Mouse (Mus musculus): ENCODE results near the gene Neurl4.
"Not testable (repeated sequence)": the region's sequence is repeated elsewhere in the genome, so short reads cannot be mapped to it uniquely, and the experiment has no call there.

The Neurl4 gene

DNA sequence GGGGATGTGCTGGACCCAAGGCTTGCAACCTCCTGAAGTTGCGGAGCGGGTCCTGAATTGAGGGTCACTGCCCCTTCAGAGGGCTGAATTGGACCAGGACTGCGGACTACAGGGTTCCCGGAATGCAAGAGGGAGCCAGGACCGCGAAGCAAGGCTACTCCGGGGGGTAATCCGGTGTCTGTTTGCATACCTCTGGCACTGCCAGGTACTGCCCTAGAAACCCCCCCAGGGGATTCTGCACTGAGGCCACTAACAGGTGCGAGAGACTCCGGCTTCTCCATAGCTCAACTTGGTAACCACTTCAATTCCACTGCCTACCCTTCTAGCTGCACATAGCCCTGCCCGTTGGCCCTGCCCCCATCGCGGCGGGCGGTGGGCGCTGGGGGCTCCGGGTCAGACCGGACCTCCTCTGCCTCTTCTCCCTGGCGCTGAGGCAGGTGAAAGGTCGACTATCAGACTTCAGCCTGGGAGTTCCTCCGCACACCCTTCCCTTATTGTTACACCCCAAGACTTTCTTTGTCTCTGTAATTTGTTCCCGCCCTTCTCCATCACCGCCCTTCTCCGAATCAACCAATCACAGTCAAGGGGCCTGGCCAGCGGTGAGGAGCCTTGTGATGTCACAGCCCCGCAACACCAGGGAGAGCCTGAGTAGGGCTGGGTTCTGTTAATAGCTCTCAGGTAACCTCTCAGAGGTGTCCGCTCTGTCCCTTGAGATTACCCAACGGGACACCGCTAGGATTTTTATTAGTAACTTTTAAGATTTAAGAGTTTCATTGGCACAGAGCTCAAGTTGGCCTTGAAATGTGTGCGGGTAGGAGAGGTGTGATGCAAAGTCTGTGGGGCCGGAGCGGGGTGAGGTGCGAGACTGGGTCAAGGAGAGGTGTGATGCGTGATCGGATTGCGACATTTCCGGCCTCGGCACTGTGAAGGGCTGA lies at the start of gene Neurl4, which contains the start of gene 2810408A11Rik:
TSS of gene Neurl4 (plus strand) at position 602 of the 935 bp plus-strand sequence.
TSS of gene 2810408A11Rik (minus strand) at position 517 of the 935 bp plus-strand sequence.
- peak; percentile 91 for DNase-seq (ENCODE audit: low spot score)

DNA sequence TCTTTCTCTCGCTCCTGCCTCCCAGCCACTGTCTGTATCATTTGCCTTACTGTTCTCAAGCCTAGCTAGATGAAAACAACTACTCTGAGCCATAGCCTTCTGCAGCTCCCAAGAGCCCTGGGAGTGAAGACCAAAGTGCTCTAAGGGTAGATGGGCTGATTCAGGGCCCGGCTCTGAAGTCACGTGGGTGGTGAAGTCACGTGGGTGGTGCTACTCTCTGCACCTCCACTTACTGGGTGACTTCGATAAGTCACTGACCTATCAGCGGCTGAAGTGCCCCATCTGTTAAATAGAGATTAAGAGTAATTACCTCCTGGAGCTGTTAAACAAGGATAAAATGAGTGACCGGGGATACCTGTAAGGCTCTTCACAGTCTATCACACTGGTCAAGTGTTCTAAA lies 46.9 kb upstream of the Neurl4 start:
- DNase-seq (ENCODE audit: low spot score): no peak

DNA sequence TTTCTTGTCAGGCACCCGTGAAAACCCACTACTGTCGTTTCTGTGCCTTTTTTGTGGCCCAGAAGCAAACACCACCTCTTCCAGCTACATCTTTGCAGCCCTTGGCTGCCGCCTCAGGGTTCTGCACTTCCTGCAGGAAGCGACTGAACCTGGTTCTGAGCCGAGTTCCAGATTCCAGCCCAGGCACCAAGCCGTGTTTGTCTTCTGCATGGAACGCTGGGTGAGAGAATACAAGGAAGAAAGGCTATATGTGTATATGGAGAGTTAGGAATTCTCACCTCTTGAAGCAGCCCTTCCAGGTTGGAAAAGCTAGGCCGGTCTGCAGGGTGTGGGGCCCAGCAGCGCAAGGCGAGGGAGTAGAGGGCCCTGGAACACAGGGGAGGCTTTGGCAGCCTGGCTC lies 46.2 kb upstream of the Neurl4 start:
- no peak for DNase-seq (ENCODE audit: low spot score)

DNA sequence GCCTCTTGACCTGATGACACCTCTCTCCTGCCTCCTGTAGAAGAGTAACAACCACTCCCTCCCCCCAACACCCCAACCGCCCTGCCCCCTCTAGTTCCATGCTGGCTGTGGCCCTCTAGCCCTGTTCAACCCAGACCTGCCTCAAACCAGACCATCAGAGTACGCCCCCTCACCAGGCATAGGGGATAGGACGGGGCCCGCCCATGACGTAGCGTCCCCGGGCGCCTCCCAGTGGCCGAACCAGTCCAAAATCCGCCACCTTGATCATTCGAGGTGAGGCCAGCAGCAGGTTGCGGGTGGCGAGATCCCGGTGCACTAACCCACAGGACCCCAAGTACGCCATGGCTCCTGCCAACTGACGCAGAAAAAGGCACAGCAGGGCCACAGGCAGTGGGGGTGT lies 45.5 kb upstream of the Neurl4 start:
- DNase-seq (ENCODE audit: low spot score): no peak

DNA sequence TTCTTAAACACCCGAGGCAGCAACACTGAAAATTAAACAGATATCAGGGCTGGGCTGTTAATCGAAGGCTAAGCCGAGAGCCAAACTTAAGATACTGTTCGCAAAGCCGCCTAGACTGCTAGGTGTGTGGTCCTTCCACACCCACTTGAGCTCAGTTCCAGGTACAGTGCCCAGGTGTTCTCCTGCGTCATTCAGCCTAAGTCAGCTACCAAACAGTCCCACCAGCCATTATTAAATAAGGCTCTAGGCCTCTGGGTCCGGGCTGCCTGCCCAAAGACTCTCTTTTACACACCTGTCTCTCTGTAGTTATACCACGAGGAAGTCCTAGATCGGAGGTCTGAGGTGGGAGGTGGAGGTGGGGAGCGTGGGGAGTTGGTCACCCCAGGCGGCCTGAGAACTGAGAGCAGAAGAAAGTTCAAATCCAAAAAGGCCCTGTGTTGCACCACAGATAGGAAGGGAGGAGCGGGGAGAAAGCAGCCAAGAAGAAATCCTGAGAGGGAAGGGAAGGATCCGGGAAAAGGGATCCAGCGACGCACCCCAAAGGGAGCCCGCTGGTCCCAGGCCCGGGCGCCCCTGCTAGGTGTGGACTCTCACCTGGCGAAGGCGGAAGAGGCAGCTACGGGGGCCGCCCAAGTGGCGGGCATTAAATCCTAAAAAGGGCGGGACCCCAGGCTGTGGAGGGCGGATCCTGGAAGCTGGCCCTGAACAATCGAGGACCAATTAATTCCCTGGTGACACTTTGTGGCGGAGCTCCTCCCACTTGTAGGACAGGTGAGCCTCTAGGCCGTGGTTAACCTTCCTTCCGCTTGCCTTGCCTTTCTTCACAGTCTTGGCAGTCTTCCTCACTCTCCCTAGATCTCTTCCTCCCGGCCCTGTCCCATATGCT lies 42.5 kb upstream of the Neurl4 start, which contains the start of gene Tnk1:
TSS of gene Tnk1 (minus strand) at position 618 of the 886 bp plus-strand sequence.
- no peak for DNase-seq (ENCODE audit: low spot score)

DNA sequence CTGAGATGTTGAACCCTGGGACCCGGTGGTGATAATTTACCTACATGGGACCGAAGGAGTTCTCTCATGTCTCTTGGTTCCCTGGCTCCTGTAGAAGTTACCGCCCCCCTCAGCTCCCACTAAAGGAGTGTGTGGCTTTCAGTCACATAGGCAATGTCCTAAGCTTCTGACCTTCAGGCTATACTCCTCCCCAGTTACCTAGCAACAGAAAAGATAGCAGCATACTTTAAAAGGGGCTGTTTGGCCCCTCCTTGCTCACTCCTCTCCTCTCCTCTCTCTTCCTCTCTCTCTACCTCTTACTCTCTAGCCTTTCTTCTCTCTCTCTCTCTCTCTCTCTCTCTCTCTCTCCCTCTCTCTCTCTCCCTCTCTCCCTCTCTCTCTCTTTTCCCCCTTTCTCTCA lies 37.1 kb upstream of the Neurl4 start:
- not testable (repeated sequence) for DNase-seq (ENCODE audit: low spot score)

DNA sequence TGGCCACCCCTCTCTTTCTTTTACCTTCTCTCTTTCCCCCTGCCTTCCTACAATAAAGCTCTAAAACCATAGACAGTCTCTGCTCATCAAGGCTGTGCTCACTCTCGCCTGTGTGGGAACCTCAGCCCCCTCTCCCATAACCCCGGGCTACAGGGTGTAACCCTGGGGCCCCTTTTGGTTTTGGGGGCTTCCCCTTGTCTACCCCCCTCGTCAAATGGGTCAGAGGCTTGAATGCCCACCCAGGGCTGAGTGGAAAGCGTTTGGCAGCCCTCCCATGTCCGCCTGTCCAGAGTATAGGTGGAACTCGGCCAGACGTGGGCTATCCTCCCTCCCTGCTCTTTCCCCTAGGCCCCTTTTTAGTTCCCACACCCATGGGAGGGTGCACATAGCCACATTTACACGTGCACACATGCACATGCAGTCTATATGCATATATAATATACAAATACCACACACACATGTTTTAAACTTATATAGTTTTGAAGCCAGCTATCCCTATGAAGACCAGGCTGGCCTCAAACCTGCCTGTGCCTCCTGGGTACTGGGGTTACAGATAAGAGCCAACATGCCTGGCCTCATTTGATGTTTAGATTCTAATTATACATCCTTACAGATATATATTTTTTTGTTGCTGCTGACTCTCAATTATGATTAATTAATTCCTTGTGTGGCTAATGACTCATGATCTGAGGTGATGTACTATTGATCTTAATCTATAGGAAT lies 36.6 kb upstream of the Neurl4 start:
- DNase-seq (ENCODE audit: low spot score): no peak

DNA sequence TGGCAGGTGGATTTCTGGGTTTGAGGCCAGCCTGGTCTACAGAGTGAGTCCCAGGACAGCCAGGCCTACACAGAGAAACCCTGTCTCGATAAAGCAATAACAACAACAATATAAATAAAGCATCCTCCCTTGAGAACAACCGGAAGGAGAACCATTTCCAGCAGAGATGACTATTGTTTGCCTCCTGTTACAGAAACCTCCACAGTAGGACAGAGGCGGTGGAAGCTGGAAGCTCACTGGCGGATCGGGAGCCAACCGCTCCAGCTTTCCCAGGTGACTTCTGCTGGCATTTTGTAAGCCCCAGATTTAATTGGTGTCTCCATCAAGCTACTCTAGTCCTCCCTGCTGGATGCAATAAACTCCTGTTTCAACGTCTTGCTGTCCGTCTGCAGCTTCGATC lies 35.3 kb upstream of the Neurl4 start:
- no peak for DNase-seq (ENCODE audit: low spot score)

DNA sequence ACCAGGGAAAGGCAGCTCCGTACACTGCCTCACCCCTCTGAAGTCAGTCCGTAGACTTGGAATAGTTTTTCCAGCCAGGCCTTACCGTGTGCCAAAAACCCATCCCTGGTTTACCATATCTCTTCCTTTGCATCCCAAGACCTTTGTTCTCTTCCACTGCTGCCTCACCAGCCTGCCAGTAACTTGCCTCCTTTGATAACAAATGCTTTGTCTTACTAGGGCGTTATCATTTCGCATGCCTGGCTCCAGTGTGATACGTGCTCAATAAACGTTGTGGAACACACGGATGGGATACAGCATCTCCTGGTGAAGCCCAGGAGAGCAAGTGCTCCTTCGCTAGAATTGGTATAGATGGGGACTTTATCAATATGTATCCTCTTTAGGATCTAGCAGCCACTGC lies 33.5 kb upstream of the Neurl4 start:
- no peak for DNase-seq (ENCODE audit: low spot score)

DNA sequence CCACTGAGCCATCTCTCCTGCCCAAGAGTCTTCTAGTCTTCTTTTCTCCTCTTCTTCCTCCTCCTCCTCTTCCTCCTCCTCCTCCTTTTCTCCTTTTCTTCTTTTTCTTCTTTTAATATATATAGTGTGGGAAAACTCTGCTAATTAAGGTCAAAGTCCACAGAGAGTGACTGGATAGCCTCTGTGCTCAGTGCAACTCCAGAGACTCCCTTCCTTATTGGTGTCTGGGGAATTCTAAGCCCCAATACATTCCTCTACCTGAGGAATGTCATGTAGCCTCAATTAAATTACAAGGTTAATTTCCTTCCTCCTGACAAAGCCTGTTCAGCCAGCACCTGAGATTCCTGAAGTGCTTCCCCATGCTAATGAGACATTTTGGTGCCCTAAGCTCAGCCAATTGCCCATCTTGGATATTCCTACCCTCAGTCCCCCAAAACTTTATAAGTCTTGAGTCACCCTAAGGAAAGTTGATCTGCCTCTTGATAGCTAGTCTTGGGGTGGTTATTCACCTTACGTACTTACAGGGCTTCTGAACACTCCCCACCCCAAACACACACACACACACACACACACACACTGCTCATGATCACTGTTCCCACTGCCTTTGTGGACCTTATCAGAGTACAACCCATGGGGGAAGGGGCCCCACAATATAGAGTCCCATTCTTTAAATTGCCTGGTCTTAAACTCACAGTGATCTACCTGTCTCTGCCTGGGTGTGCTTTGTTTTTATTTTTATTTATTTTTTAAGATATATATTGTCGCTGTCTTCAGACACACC lies 30.4 kb upstream of the Neurl4 start:
- DNase-seq (ENCODE audit: low spot score): no peak

DNA sequence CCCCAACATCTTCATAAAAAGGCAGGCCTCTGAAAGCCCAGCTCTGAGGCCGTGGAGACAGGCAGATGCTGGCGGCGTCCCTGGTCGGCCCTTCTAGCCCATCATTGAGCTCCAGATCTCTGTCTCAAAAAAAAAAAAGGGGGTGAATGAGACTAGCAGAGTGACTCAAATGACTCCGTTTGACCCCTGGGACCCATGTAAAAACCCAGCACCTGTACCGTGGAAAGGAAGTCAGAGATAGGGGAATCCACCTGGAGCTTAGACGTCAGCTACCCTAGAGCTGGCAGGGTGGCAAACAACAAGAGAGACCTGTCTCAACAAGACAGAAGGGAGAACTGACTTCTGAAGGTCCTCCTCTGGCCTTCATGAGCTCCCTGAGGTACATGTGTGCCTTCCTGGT lies 29.1 kb upstream of the Neurl4 start:
- DNase-seq (ENCODE audit: low spot score): no peak

DNA sequence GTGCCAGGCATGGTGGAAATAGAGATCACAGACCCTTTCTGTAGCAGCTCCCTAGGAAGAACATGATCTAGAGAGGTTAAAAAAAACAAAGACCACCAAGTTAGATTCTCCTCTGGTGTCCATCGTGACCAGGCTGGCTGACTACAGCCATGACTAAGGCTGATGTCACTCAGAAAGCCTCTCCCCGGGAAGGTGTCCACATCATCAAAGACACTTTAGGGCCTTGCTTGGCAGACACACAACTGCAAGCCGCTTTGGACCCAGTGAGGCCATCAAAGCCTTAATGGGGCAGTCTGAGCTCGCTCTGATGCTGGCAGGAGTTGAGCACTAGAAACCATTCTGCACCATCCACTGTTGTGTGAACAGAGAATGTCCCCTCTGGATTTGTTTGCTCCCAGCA lies 28.4 kb upstream of the Neurl4 start:
- DNase-seq (ENCODE audit: low spot score): no peak

DNA sequence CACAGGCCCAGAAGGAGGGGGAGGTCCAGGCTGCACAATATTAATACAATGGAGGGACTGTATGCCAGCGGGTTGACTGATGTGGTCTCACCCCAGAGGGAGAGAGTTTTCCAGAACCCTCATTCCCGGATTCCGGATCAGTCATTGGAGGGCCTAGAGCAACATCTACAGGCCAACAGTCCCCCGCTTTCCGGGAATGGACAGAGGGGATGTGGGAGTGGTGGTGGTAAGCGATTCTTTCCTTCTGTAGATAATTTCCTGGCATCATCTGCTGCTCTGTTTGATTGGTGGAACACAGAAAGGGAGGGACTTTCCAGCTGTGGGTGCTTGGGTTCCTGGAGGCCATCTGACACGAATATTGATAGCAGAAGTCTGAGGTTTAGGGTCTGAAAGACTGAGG lies 24.7 kb upstream of the Neurl4 start:
- peak; percentile 41 for DNase-seq (ENCODE audit: low spot score)

DNA sequence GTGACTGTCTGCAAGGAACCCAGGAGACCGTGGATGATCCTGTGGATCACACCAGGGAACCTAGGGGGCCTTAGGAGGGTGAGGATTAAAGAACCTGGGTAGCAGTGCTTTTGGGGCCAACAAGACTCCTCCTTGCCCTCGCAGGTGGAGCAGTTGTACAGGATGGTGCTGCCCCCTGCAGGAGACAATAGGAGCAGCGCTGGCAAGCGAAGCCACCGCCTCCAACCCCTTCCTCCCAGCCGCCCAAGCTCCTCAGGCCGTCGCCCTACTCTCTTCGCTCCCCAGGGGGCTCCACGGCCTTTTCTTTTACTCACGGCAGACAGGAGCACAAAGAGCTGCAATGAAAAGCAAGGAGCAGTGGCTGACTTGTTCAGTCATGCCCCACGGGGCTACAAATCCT lies 24.0 kb upstream of the Neurl4 start:
- peak; percentile 88 for DNase-seq (ENCODE audit: low spot score)

DNA sequence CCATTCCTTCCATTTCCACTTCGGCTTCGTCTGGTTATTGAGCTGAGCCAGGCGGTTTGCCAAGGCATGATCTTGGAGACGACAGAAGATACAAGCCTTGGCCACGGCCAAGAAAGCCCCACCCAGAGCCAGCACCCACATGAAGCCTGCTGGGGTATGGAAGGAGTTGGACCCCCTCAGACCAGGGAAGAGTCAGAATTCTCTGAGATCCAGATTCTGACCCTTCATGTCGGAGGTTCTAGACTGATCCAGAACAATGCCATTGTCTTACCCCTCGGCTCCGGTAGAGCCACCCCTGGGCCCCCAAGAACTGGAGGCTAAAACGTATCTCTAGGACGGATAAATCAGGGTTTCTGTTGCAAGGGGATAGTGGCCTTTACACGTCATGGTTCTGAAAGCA lies 23.0 kb upstream of the Neurl4 start, which contains the start of gene Tmem95:
TSS of gene Tmem95 (minus strand) at position 141 of the 400 bp plus-strand sequence.
- DNase-seq (ENCODE audit: low spot score): no peak

DNA sequence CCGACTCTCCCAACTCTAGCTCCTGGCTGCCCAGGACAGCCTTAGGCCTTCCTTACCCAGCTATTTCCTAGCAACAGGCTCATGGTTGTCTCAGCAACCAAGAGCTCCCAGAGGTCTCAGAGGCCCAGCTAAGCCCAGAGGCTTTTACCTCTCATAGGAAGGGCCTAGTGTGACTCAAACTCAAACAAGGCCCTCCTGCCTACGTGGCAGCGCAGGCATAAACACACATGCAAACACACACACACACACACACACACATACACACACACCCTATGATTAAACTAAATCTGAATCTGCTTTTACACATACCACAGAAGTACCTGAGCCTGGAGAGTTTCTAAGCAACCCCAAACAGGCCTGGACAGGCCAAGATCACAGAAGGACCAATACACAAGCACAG lies 22.5 kb upstream of the Neurl4 start:
- DNase-seq (ENCODE audit: low spot score): peak; percentile 42

DNA sequence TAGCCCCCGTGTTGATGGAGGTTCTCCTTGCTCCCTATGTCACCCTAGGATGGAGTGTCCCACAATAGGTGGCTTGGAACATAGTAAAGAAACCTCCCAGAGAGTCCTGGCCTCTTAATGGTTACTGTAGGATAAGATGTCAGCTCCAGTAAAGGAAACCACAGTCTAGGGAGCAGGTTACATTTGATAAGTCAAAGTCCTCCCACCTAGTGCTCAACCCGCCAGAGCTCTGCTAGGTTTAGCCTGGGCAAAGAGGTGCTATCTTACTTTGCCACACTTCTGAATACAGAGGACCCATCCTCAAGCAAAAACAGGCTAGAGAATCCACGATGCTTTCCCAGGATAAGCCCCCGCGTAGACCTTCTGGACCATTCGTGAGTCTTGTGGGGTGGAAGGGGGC lies 21.9 kb upstream of the Neurl4 start:
- DNase-seq (ENCODE audit: low spot score): no peak

DNA sequence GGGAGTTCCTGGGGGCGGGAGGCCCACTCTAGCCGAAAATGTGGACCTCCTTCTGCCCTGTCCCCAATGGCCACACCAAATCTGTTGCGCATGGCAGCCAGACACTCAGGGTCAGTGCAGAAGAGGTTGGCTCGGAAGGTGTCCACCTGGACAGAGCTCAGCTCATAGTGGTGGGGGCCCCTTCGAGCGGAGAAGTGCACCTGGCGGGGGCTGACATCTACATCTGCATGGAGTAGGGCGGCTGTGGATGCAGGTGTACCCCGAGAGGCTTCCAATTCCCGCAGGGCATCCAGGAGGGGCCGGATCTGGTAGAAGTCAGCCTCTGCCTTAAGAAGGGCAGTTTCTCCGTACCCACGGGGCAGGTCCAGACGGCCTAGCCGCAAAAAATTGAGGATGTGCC lies 21.2 kb upstream of the Neurl4 start:
- no peak for DNase-seq (ENCODE audit: low spot score)

DNA sequence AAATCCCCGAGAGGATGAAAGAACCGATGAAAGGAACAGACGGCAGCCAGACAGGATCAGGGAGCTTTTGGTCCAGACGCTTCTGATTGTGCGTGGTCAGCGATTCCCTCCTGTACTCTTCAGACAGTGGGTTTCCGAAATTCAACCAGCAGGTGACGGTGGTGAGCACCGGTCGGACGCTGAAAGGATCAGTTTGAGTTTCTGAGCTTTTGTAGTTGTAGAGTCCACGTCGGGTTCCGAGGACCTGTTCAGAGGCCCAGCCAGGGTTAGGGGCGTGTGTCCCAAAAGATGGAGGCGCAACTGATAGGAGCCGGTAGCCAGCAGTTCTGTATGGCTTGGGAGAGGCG lies 20.4 kb upstream of the Neurl4 start:
- DNase-seq (ENCODE audit: low spot score): peak; percentile 87

DNA sequence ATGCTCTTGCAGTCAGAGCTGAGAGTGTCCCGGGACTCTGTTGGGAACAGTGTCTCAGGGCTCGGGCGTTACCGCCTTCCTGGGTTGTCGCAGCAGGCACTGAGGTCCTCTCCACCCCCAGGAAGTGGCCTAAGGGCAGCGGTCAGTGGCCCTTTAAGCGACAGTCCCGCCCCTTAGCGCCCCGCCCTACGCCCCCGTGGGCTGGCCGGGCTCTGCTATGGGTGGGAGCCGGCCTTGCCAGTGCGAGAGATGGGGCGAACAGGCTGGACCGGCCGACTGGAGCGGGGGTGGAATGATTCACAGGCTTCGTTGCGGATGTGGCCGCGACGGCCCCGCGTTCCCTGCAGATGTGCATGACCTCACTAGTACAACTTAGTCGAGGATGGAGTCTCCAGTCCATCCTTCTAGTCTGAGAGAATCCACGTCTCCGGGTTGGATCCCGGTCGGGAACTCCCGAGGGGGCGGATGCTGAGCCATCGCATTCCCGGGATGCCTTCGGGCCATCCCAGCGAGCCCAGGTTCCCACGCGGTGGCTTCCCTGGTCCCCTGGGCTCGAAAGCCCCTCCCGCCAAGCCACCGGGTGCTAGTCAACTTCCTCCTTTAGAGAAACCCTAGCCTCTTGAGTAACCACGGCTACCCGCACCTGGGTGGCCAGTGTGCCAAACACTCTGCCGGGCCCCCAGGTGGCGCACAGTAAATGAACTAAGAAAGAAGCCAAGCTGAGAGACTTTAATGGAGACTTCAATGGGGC lies 19.8 kb upstream of the Neurl4 start, which contains the start of gene Kctd11:
TSS of gene Kctd11 (minus strand) at position 554 of the 751 bp plus-strand sequence.
- DNase-seq (ENCODE audit: low spot score): peak; percentile 87
